Mouse (Mus musculus) megakaryocyte, adult 5-6 weeks (primary cell): Measurements from ENCODE around the gene Syt6. TPM values are rescaled to one million over a fixed set of nuclear protein-coding genes. Genes with fewer than 3 reads are reported as not detected.

ENCODE experiments used
- ATAC-seq: 2 replicates; pipeline ENCODE4 v1.8.0; 2016; ENCODE audit warnings: mild to moderate bottlenecking, inconsistent platforms; ENCODE audit not compliant: poor library complexity, severe bottlenecking
- total RNA-seq, 2 experiments: library from RNA; stranded (forward) in 1 of 2; stranded (reverse) in 1 of 2; fragments of 153-499, 151-499 nt in 1 of 2; fragments of 221-1000, 200-1000 nt in 1 of 2; gene quantifications; 2 replicates each; pipeline versions ENCODE4 v1.2.3 to v1.2.4; 2015 to 2017

Syt6 gene
- total RNA-seq (2015) (not detected in 2 replicates), total RNA-seq (2017) (0.20 TPM in 1 of 2 replicates, not detected in the other)

DNA sequence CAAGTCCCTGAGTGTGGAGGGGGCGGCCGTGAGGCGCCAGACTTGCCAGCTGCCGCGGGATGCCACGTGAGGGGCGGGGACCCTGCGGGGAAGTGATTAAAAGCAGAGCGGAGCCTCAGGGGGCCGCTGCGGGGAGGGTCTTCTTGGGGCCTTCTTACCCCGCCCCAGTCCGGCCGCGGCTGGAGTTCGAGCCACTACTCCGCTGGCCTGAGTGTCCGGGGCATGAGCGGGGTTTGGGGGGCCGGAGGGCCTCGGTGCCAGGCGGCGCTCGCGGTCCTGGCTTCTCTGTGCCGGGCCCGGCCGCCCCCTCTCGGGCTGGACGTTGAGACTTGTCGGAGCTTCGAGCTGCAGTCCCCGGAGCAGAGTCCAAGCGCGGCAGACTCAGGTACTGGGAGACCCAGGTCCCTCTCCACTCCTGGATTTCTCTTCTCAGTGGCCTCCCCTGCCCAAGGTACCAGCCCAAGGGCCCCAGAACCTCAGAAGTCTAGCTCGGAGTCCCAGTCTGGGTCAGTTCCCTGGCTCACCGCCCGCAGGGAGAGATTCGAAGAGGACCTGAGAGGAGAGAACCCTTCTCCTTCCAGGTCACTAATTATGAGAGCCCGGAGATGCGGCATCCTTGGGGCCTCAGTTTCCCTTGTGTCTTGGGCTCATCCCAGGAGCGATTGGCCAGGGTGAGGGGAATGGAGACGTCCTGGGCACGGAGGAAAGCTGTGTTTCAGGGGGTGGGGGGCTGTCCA, at the start of gene Syt6:
TSS of gene Syt6 (plus strand) at position 76 of the 737 bp plus-strand sequence.
- ATAC-seq: no peak

DNA sequence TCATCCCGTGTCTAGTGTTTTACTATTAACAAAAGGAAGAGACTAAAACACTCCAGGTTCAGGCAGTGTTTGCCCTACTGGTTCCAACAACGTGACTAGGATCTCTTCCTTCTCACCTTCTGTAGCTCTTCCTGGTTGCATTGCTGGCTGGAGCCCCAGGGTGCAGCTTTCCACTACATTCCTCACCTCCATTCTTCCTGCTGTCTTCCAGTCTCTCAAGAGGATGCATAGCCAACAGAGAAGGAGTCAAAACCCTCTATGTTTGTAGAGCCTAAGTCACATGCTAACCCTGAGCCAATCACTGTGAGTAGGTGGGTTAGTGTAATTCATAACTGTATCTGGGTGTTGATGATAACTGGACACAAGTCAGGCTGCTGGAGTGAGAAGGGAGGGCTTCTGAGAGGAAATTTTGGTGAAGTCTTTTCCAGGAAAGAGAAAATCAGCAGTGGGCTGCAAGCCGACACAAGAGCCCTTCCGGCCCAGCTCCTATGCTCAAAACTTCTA, 48.8 kb upstream of the Syt6 start:
- no peak for ATAC-seq

DNA sequence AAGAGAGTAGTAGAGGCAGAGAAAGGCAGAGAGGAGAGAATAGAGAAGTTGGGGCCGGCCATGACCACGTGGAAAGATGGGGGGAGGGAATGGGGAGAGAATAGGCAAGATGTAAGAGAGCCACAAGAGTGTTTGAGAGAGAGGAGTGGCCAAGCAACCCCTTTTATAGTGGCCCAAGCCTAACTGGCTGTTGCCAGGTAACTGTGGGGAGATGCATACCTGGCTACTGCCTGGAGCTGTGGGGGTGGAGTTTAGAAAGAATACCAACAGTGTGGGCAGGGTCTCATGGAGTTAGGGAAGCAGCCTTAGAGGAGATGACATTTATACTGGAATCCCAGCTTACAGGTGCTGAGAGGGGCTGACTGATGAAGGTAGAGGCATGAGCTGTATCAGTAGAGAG, 48.2 kb upstream of the Syt6 start:
- no peak for ATAC-seq

DNA sequence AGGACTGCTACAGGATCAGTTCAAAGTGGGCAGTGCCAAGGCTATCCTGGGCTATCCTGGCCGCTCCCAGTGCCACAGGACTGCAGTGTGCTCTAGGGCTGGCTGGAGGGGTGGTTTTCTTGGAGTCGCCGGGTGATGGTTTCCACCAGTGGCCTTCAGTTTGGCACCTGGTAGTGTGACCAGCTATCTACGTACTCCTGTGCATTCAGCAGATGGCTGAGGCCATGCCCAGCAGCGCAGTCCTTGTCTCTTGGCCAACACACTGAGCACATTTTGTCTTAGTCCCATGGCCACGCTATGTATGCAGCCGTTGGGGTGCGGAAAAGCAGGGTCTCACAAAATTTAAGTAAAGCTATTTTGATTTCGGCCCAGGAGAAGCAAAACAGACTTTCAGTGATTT, 41.0 kb upstream of the Syt6 start:
- no peak for ATAC-seq

DNA sequence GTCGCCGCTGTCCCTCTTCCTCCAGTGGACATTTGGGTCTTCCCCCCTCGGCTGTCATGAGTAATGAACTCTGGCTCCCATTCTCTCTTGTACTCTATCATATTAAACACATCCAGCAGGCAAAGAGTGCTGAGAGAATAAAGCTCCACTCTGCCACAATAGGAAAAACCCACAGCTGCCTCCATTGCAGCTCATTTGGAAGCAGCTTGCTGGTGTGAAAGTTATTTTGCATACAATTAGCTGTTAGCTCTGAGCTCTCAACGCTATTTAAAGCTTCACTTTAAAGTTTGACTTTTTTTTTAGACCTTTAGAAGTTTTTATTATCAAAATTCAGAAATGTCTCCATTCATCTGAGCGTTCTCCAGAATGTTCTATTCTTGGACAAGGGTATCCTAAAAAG, 39.8 kb upstream of the Syt6 start:
- no peak for ATAC-seq

DNA sequence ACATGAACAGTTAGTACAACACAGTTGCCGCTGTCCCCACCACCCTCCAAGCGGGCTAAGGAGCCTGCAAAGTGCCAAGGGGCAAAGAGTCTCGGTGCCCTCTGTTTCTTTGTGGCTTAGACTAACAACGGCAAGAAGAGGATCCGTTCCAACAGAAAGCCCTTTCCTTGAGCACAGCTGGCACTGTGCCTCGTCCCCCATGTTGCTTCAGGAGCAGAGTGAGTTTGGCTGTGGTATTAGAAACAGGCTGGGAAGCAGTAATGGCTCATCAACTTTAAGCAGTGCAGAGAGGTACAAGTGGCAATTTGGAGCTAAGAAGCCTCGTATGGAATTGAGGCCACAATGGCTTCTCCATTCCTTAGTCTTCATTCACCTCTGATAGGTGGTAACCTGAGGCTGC, 35.9 kb upstream of the Syt6 start:
- no peak for ATAC-seq

DNA sequence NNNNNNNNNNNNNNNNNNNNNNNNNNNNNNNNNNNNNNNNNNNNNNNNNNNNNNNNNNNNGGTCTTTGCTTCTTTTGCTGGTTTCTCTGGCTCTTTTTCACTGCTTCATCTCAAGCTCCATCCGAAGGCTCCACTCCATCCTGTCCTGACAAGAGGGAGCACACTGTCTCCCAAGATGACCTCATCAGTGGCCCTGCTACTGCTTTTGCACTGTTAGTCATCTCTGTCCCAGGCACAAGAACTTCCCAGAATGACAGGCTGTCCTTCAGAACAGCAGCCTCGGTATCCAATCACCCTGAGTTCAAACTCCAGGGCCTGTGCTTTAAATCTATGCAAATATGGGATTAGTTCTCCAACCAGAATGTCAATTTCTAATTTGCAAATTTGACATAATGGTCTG, 28.9 kb upstream of the Syt6 start:
- no peak for ATAC-seq

DNA sequence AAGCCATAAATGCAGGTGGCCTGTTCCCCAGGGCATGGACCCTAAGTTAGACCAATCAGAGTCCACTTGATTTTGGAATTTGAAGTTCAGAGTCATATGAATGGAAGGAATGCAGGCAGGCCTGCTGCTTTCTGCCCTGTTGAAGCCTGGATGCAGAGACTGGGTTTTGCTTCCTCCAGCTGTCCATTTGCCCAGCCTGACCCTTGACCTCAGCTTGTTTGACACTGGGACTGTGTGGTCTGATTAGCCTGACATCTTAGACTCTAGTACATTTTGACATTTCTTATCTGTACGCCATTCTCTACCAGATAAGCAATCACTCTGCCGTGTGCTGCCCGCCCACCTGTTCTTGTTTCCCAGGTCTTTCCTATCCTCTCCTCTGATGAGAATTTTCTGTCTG, 28.4 kb upstream of the Syt6 start:
- no peak for ATAC-seq

DNA sequence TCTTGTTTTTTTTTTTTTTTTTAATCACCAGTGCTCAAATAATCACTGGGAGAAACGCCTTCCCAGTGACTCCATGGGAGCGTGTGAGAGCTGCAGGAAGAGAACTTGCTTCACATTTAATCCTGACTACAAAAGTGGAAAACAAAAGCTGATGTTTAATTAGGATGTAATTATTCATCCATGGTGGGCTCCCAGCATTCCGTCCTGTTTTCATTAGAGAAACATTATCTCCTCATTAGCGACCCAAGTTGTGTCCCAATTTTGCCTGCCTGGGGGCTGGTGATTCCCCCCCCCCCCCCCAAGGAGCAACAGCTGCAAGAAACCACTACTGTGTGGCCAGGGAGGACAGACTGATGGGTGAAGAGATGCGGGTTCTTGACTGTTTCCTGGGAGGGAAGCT, 24.8 kb upstream of the Syt6 start:
- ATAC-seq: no peak

DNA sequence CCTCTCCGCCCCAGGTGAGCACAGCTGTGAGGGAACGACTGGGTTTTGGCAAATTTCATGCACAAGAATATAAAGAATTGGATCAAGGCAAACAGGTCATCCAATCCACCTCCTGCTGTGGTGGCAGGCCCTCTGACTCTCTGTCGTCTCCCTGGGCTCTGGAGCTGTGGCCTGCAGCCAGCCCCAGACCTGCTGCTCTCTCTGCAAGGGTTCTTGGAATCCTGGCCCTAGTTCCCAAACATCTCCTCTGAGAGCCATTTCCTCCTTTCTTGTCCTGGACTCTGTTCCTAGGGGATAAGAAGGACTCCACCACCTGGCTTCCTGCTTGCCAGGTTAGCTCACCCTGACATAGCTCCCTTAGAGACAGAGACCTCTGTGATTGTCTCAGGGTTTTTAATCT, 7.8 kb upstream of the Syt6 start:
- no peak for ATAC-seq

DNA sequence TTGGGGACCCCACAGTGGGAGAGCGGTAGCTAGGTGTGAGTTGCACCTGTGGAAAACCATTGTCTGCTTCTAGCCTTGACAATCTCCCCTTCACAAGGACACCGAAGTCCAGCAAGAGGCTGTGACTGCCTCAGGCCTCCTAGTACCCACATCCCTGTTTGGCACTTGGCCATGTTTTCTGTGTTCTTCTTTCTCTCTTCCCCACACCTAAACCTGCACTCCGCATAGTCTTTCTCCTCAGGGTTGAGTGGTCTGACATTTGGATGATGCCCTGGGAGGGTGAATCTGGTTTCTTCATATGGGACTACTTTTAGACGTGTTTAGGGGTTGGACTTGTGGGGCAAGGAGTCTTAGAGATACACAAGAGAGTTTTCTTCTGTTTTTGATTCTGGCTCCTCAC, 2.5 kb upstream of the Syt6 start:
- ATAC-seq: no peak

DNA sequence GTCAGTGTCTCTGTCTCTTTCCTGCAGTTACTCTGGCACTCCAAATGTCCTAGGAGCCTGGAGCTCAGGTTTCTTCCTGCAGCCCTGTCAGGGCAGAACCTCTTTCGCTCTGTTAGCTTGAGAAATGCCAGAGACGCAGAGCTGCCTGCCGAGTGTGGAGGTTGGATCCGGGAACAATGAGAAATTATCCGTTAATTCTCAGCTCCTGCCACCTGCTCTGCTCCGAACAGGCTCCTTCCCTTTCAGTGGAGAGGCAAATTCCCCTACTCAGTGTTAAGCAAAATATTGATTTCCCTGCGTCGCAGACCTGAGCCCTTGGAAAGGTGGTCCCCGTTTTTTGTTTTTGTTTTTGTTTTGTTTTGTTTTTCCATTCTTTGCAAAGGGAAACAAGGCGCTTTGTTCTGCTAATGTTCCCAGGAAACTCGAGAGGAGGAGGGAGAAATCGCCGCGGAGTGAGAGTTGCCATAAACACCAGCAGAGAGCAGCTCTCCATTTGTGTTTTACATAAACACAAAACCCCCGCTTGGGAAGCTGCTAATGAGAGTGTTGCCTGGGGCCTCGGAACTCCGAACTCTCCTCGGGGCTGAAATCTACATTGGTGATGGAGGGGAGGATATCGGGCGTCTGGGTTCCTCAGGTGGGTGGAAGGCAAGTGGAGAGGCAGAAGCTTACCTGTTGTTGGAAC, 1.8 kb upstream of the Syt6 start:
- ATAC-seq: no peak

DNA sequence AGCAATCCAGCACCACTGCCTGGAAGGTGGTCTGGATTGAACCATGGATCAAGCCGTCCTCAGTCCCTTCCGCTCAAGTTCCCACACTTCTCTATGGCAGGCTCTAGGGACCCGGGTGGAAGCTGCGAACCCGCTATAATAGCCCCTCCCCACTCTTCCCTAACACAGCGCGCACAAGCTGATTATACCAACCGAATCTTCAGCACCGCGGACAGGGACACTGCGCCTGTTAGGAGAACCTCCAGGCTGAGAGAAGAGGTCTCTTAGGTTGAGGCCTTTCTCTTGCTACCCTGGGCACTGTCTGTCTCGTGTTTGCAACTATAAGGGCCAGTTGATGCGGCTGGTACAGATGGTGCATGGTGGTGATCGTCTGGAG, 1.3 kb upstream of the Syt6 start:
- ATAC-seq: no peak

DNA sequence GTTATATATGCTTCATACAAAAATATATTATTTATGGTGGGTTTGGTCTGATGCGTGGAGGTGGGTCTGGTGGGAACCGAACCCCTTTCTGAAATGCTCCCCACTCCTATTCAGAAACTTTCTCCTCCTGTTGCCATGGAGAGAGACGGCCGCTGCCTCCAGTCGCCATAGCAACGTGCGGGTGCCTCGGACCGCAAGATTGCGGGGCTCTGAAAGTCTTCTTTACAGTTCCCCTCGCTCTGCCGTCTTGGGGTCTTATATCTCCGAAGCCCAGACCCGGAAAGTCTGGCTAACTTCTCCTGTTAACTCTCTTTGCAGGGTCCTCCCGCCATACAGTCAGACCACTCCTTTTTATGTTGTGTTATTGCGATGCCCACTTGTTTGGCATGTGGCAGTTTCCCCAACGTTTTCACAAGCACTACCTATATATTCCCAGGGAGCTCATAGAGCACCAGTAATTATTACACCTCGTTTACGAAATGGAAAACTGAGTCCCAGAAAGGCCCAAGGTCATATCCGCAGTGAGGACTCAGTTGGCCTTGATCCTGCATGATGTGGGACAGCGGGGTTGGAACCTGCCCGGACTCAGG, 370 bp upstream of the Syt6 start:
- no peak for ATAC-seq

DNA sequence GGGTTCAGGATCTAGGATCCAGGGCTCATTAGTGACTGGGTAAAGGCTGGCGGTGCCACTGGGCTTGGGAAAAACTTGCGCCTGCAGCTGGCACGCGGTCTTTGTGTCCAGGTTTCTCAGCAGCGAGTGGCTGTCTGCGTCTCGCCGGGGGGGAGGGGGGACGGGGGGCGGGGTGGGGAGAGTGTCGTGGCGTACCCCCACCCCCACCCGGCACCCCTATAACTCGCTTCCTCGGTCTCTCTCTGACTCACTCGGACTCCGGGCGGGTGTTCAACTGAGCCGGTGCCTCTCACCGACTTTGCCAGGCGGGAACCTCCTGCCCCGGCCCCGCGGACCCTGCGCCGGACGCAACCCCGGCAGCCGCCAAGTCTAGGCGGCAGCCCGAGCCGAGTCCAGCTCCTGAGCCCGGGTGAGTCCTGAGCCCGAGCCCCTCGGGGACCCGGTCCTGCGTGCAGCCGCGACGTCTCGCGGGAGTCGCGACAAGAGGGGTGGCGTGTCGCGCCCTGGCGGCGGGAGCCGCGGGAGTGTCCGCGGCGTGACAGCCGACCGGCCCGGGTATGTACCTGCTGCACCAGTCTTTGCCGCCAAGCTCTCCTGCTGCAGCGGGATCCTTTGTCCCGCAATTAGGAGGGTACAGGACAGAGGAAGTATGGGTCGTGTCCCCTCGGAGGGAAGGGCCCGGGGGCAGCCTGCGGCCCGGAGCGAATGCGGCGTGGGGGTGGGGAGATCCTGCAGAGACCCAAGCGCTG, 1.0 kb downstream of the Syt6 start:
- no peak for ATAC-seq

DNA sequence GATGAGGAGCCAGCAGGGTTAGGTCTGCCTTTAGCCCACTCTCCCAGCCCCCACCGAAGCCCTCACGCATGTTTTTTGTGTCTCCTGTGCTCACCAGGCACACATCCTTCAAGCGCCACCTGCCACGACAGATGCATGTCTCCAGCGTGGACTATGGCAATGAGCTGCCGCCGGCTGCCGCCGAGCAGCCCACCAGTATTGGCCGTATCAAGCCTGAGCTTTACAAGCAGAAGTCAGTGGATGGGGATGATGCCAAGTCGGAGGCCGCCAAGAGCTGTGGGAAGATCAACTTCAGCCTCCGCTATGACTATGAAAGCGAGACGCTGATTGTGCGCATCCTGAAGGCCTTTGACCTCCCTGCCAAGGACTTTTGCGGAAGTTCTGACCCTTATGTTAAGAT, 12.1 kb downstream of the Syt6 start:
- no peak for ATAC-seq

DNA sequence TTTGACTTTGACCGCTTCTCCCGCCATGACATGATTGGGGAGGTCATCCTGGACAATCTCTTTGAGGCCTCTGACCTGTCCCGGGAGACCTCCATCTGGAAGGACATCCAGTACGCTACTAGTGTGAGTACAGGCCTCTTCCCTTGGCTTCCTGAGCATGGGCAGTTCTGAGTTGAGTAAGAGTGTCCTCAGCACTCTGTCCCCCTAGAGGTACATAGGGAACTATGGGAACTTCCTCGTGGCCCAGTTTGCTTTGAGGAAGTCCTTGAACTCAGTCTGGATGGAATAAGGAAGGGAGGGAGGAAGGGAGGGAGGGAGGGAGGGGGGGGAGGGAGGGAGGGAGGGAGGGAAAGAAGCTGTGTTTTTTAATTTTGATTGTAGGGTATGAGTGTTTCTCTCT, 12.6 kb downstream of the Syt6 start:
- ATAC-seq: peak; percentile 15; the same call in 1 of the 2 replicates

DNA sequence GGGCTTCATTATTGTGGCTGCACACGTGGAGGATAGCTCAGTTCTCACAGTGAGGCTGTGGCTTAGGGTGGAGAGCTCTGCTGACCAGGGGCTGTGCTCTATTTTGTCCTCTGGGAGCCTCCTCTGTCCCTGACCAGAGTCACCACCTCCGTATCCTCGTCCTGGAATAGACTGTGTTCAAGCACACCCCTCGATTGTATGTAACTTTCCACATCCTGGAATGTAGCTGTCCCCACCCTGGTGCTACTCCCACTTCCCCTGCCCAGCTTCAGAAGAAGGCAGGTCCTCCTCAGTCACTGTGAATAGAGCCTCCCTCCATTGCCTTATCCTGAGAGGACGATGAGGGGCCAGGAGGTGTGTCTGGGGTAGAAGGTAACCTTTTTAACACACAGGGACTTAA, 14.6 kb downstream of the Syt6 start:
- no peak for ATAC-seq

DNA sequence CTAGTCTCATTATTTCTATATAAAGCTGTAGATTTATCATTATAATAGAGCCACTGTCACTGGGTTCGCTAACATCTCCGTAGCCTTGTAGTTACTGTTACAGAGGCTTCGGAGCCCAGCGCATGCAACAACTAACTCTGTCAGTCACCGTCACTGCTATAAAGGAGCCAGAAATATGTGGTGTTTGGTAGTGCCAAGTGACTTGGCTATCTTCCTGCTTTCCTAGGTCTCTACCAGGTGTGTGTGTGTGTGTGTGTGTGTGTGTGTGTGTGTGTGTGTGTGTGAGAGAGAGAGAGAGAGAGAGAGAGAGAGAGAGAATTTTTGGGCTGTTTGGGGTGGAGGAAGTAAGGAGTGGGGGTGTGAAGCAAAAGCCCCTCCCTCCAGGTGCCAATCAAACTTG, 17.6 kb downstream of the Syt6 start:
- no peak for ATAC-seq

DNA sequence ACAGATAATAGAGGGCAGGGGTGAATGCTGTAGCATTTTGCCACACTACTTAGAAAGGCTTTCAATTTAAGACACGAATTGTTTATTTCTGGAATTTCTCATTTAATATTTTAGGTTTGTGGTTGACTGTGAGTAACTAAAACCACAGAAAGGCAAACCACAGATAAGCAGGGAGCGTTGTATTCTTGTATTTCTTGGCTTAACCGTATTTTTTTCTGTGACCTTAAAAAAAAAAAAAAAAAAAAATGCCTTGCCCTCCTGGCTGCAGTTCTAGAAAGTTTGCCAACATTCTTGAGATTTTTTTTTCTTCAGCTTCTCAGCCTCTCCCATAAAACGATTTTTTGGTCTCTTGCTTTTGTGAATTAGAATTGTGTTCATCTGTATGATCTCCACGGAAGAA, 18.6 kb downstream of the Syt6 start:
- no peak for ATAC-seq

DNA sequence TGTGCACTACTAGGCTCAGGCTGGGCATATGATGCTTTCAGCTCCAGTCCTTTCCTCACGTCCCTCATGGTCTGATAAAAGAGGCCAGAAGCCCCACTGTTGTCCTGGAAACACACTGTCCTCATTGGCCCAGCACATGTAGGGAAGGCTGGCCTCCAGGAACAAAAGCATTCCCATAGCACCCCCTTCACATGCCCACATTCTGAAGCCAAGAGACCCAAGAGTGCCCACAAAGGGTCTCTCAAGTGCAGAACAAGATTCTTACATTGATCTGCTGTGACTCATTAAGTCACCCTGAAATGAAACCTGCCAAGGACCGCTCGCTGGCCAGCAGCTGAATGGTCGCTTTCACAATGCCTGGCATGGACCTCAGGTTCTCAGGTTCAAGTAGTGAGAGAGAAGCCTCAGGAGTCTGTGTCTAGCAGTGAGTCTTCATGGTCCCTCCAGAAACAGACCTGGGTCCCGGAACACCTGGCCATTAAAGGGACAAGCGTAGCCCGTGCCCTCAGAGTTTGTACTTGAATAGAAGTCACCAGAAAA, 20.3 kb downstream of the Syt6 start:
- ATAC-seq: no peak
